Mouse (Mus musculus) lung, postnatal 25 days (tissue): ENCODE data around the gene Acvr1.

Source experiments
- DNase-seq: peaks from one replicate; pipeline ENCODE4 v3.0.0; 2022; ENCODE audit warnings: low spot score

The Acvr1 gene

DNA sequence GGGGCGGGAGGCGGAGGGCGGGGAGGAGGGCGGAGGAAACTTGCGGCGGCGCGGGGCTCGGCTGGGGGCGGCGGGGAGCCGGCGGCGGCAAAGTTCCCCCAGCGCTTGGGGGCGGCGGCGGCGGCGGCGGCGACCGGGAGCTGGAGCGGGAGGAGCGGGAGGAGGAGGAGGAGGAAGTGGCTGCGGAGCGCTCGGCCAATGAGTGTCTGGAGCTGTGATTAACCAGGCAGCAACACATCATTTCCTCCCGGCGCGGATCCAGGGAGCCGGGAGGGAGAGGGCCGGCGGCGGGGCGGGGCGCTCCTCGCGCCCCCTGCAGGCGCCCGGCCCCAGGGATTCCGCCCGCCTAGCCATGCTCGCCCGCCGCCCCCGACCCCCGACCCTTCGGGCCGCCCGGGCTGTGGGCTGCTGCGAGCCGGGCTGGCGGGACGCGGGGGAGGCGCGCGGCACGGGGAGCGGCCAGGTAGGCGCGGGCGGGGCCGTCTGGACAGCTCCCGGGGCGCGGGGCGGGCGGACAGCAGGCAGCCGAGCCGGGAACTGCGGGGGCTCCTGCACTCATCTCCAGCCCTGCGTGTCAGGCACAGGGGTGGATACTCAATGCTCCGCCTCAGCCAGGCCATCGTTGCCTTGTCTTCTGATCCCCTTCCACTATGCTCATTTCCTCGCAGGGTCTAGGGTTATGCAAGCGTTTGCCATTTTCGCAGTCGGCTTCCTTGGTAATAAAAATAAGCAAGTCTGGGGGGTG, at the start of gene Acvr1, which contains the start of gene Upp2:
Acvr1 (minus strand) TSS at position 92 of the 745 bp plus-strand sequence.
Upp2 (plus strand) TSS at position 233 of the 745 bp plus-strand sequence.
- peak; percentile 93 for DNase-seq

DNA sequence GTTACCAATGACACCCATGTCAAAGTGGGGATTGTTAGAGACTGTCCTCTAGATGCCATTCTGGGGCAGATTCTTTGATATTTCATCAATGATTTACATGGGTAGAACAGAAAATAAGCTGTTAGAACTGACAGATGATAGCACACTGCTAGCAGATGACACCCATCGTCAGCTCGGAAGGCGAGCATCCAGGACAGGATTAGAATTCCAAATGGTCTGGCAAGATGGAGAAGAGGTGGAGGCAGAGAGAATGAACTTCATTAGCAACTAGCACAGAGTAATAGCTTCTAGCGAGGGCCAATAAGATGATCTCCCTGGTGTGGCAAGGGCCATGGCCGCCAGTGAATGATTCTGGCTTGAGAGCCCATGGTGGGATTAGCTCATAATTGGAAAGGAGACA, 48.8 kb upstream of the Acvr1 start:
- DNase-seq, result no peak

DNA sequence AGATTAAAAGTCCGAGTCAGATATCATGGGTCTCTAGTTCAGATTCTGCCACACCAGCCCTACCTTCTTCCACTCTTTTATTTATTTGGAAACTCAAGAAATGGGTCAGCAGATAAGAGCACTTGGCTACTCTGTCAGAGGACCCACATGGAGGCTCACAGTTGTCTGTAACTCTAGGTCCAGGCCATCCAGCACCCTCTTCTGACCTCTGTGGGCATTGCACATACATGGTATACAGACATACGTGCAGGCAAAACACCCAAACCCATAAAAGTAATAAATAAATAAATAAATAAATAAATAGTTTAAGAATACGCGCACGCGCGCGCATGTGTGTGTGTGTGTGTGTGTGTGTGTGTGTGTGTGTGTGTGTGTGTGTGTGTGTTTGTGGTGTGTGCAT, 47.9 kb upstream of the Acvr1 start:
- DNase-seq, result no peak

DNA sequence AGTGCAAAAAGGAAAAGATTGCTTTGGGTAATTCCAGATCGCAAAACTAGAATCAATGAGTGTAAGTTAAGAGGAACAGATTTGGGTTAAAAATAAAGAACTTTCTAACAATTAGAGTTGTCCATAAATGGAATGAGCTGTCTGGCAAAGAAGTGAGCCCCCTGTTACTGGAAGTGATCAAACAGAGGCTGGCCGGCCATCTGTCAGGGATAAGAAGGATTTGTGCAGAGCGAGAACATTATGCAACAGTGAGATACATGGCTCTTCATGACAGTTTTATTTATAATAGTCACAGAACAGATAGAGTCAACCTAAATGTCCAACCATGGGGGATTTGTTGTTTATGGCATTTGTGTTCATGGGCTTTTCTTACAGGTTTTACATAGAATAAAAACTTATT, 46.8 kb upstream of the Acvr1 start:
- no peak for DNase-seq

DNA sequence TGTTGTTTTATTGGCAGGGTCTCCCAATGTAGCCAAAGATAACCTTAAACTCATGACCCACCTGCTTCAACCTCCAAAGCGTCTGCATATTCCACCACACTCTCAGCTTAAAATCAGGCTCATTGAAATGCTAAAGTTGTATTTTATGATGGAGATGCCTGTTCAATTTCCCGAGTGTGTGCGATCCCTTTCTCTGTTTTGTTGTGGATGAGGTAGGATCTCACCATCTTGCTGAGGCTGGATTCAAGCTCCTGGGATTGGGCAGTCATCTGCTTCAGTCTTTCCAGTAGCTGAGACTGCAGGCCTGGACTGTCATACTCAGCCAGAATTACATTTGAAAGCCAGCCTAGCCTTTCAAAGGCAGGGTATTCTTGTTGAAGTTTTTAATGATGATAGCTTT, 37.8 kb upstream of the Acvr1 start:
- DNase-seq, result no peak

DNA sequence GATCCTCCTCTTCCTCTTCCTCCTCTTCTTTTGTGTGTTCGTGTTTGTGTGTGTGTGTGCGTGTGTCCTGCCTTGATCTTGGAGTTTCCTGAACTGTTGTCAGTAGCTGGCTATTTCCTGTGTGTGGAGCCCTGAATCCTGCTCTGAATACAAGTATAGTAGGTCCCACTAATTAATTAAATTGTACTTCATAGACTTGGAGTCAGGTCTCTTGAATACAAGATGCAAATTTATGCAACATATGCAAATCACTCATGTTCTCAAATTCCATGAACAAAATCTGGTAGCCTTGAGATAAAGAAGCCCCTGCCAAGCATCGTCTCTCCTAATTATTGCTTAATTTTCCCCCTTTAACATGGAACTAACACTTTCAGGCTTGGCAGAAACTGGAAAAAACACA, 36.4 kb upstream of the Acvr1 start:
- no peak for DNase-seq

DNA sequence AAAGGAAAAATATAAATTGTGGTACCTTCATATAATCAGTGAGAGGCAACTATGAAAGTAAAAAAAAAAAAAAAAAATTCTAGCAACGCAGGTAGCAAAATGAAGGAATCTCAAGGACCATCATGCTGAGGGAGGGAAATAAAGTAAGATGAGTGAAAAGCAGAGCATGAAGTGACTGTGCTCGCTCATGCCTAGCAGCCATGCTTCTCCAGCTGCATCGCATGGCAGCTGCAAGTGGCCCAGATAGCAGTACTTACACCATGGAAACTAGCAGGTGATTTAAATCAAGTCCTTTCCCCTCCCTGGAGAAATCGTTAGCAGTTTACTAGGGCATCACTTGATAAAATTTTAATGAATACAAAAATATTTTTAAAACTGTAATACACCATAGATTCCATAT, 34.4 kb upstream of the Acvr1 start:
- no peak for DNase-seq

DNA sequence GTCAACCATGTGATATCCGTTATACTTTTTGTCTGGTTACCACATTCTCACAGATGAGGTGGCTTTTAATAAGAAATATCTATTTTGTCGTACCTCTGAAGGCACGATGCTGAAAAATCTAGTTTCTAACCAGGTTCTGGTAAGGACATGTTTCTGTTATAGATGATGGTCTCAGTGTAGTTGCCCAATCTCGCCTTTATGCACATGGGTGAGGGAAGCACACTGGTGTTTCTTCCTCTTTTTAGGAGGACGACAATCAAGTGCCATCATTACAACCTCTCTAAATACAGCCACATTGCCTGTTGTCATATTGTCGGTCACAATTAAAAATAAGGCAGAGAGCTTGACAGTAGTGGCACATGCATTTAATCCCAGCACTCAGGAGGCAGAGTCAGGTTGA, 32.7 kb upstream of the Acvr1 start:
- DNase-seq, result no peak

DNA sequence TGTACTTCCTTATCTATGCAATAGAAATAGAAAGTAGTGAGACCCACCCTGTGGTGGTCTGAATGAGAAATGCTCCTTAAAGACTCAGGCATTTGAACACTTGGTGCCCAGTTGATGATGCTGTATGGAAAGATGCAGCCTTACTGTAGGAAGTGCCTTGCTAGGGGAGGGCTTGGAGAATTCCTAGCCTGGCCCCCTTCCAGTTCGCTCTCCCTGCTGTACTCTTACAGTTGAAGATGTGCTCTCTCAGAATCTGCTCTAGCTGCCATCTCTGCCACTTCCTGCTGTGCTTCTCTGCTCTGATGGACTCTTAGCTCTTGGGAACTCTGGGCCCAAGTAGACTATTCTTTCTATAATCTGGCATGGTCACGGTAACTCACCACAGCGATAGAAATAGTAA, 30.6 kb upstream of the Acvr1 start:
- no peak for DNase-seq

DNA sequence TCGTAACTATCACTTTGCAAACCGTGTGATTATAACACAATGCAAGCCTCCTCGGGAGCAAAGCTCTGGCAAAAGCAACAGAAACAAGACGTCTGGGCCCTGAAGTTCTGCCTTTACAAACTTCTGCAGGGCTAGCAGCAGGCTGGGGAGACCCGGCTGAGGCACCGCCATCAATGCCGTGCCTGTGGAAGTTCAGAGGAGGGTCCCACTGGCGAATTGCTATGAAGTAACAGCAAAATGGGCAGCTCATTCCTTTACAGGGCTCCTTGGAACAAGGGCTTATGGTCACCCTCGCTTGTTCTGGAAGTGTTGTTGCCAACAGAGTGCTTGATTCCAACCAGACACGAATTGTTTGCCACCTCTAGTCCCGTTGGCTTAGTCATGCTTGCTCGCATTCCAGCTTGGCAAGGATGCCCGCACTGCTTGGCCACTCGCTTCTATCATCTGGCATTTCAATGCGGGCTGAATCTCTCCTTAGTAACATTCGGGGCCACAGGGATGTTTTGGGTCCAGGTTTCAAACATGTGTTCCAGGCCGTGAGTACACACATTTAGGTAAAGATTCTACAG, 29.9 kb upstream of the Acvr1 start:
- DNase-seq, result no peak

DNA sequence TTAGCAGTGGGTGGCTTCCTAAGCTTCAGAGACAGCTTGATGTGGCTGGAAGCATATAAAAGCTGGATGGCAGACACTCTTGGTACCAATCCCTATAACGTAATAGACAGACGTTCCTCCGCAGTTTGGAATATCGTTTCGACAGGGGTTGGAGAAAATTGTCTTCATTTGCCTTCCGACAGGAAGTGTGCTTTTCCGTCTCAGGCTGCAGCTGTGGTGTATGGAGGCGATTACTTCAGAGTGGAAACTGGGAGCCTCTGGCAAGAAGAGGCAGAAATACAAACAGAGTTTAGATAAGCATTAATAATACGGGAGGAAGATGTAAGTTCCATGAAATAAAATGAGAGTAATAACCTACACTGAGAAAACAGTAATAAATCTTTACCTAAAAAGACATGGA, 28.4 kb upstream of the Acvr1 start:
- no peak for DNase-seq

DNA sequence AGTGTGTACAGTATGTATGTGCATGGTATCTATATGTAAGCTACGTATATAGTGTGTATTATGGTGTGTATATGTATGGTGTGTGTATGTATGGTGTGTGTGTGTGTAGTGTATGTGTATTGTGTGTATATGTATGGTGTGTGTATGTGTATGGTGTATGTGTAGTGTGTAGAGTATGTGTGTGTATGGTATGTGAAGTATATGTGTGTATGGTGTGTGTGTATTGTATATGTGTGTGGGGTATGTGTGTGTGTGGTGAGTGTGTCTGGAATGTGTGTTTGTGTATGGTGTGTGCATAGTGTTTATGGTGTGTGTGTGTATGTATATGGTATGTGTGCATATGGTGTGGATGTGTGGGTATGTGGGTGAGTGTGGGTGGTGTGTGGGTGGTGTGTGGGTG, 23.1 kb upstream of the Acvr1 start:
- no peak for DNase-seq

DNA sequence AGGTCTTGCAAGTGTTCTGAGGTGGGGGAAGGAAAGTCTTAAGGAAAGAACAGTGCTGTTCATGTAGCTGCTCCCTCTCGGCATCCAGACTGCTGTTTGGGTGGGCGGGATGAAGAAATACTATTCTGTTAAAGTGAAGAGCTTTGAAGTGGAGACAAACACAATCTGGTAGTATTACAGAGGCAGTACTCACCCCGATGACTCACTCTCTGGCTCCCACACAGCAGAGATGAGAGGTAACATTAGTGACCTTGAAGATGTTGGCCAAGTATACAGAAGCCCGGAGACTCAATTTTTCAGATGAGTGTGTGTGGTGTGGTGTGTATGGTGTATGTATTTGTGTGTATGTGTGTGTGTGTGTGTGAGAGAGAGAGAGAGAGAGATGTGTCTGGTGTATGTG, 22.7 kb upstream of the Acvr1 start:
- peak; percentile 54 for DNase-seq

DNA sequence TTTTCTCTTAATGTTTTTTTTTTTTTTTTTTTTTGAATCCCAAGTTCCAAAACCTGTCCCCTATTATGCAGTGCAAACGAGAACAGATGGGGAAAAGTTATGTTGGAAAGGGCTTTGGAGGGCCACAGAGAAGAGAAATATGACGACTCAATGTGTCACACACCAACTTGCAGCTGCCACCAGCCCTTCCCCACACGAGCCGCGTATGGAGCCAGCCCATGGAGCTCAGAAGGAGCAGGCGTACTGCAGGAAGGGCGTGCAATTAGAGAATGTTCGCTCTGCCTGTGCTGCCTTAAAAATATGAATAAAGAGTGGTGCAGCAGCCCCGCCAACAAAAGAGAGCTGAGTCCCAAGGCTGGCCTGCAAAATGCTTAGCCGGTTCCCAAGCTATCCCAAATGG, 19.4 kb upstream of the Acvr1 start:
- no peak for DNase-seq

DNA sequence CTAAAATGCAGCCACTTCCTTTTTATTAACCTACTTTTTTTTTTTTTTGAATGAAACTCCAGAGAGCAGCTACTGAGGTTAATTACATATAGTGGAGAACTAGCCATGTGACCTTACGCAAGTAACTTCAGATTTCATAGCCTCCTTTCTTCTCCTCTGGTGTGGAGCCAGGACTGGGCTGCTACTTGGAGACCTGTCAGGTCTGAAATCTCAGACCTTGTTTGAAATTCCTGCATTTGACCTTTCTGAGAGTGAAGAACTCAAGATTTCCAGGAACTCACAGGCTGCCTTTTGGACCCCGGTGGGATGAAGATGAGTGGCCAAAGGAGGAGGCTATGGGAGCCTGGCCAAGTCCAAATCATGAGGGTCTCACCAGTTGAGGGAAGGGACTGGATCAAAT, 7.2 kb upstream of the Acvr1 start:
- DNase-seq, result no peak

DNA sequence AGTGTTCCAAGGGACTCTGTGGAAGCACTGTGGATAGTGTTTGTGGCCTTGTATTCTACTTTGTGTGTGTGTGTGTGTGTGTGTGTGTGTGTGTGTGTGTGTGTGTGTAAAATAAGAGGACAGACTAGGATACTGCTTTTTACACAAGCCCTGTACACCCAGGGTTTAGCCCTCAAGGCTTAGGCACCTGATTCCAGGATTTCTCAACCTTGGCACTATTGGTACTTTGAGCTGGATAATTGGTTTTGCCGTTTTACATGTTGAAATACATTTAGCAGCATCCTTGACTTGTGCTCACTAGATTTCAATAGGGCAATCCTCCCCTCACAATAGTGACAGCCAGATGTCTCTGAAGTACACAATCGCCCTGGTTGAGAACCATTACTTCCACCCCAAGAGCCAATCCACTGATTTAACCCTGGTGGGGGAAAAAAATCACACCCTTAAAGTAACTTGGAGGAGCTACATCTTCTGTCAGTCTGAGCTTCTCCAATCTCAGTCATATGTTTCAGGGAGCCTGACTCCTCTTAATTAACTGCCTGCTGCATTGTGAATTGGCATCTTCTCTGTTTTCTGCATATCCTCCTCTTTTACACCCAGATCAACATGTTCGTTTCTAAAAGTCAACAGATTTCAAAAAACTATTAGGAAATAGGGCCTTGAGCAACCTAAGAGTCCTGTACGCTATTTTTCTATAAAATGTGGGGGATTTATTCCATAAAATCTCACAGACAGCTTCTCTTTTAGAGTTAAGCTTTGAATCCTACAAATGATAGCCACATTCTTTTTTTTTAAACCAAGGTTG, 2.1 kb upstream of the Acvr1 start:
- DNase-seq, result no peak

DNA sequence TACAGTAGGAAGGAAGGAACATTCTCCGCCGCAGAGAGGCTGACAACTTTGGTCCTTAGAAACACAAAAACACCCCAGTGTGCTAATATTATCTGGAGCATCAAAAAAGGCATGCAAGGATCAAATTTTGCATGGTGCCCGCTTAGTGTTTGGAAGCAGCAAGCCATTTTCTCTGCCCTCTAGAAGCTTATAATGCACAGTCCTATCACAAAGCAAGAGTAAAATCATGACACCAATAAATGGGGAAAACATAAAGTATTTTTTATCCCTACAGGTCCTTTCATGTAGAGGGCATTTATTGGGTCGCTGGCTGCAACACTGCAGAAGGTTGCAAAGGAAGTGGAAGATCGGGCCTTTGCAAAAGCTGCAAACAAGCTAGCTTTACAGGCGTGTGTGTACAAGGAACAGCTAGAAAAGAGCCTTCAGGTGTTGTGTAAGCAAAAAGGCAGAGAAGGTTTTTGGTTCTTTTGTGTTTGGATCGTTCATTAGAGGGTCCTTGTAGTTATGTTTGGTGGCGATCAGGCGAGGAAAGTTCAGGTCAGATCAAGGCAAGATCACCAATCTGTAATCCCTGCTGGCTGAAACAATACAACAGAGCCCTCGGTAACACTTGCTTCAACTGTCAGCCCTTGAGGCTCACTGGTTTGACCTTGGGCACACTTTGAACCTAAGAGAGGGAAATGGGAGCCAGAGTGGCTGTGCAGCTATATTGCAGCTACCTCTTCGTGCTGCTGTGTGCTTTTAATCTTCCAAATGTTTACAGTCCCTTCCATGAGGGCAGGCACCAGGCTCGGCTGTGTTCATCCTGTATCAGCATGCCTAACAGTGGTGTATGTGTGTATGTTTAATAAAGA, 1.1 kb upstream of the Acvr1 start:
- no peak for DNase-seq

DNA sequence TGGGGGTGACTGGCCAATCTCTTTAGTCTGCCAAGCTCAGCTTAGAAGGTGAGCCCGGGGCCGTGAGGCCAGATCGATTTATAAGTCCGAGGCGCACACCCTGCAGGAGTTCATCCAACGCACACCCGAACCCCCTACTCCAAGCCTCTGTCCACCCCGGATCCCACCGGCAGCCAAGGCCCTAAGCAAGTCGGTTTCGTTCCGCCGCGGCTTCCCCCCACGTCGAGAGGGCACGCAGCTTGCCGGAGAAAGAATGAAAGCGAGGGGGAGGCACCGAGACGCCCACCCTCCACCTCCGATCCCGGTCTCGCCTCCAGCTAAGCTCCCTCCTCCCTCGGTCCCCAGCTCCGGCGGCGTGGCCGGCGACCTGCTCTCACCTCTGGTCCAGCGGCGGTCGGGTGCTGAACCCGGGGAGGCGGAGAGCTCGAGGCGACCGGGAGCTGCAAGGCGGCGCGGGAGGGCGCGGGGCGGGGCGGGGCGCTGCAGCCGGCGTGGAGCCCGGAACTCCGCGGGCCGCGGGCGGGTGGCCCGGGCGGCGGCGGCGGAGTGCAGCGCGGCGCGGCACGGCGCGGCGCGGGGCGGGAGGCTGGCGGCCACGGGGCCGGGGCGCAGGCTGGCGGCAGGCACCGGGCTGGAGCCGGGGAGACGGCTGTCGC, 419 bp downstream of the Acvr1 start:
- peak; percentile 47 for DNase-seq

DNA sequence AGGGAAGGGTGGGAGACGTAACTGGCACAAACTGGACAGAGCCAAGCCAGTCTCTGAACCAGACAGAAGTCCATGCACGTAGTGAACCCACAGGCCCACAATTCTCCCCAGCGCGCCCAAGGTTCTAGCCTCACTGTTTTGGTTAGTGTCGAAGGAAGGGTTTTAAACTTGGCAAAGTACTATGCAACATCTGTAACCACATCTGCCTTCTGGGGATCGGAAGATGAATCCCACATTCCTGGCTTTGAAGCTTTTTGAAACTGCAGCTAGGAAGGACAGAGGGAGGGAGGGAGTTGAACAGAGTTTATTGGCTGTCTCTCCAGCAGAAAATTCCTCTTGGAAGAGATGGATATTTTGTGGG, 928 bp downstream of the Acvr1 start:
- no peak for DNase-seq

DNA sequence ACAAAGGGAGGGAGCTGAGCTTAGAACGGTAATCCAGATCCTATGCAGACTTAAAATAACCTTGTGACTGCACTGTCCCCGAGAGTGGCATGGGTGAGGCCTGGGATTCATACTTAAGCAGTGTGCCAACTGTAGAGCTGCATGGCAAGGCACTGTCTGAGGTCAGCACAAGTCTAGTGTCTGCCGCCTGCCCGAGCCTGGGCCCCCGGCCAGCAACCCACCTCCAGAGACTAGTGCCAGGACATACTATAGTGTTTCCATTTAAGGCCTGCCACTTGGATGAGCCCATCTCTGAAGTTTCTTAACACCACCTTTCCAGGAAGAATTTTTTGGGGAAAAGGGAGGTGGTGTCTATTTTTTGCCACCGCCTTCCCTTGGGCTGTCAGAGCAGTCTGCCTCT, 1.7 kb downstream of the Acvr1 start:
- DNase-seq, result no peak

DNA sequence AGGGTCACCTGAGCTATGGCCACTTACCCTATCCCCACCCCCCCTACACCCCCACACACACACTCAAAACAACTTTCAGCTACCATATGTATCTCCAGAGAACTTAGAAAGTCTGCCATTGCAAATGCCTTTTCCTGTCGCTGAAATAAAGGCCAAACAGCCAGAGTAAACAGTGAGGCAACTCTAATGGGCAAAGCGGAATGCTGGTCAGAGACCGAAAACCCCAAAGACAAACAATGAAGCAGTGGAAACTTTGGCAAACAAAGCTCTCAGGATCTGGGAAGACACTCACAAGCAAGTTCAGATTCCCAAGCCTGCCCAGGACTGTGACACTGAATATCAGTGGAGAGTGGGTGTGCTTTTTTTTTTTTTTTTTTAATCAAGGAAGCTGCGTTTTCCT, 4.8 kb downstream of the Acvr1 start:
- peak; percentile 50 for DNase-seq
